Mouse (Mus musculus) bone marrow, adult 2 months (tissue): Measurements from ENCODE around the gene Herc3.

ENCODE experiments used
- CTCF ChIP-seq: fragments of 200-500 bp; IDR thresholded peaks from 2 replicates; pipeline ENCODE4 v1.5.1; 2011; ENCODE audit warnings: low read length, control low read depth; ENCODE audit not compliant: control insufficient read depth, insufficient read depth
- POLR2A ChIP-seq: fragments of 200-500 bp; IDR thresholded peaks from 2 replicates; pipeline ENCODE4 v1.6.1; 2011; ENCODE audit warnings: low read depth, mild to moderate bottlenecking, control low read depth, low read length, borderline replicate concordance; ENCODE audit not compliant: control insufficient read depth

- TF ChIP-seq POLR2A, result no peak
- no peak for TF ChIP-seq CTCF
Measured at GRCm38 (mm10) chr6:58801394-58801793, 29.9 kb upstream of the Herc3 start.
